Mouse (Mus musculus) midbrain, embryonic 16.5 days (tissue): ENCODE measurements at regions not wholly inside any gene's neighbourhood (a gene's known extent, or its start where the extent isn't known, plus 50 kb on each side); places are given as distances from the start of the nearest gene placed in this dataset.

ENCODE experiments used
- ATAC-seq: fragments of 200-750 bp; cut with Nextera tagmentation; 2 replicates; pipeline ENCODE4 v1.8.0; 2017; ENCODE audit warnings: moderate TSS enrichment
- H3K27ac ChIP-seq: fragments of 300-500 bp; sonication (generic); 2 replicates; pipeline ENCODE4 v1.5.1; 2014; ENCODE audit warnings: mild to moderate bottlenecking, low read length, mixed read lengths
- H3K27me3 ChIP-seq: fragments of 300-500 bp; sonication (generic); 2 replicates; pipeline ENCODE4 v1.6.1; 2014; ENCODE audit warnings: low read depth, low read length, mixed read lengths; ENCODE audit not compliant: control insufficient read depth, insufficient read depth
- H3K36me3 ChIP-seq: fragments of 300-500 bp; sonication (generic); 2 replicates; pipeline ENCODE4 v1.6.1; 2014; ENCODE audit warnings: mild to moderate bottlenecking, low read length, moderate library complexity, mixed read lengths; ENCODE audit not compliant: control insufficient read depth, insufficient read depth
- H3K4me1 ChIP-seq: fragments of 300-500 bp; sonication (generic); 2 replicates; pipeline ENCODE4 v1.6.1; 2014; ENCODE audit warnings: mild to moderate bottlenecking, low read length, mixed read lengths; ENCODE audit not compliant: control insufficient read depth, insufficient read depth
- H3K4me2 ChIP-seq: fragments of 300-500 bp; sonication (generic); 2 replicates; pipeline ENCODE4 v1.6.1; 2014; ENCODE audit warnings: mild to moderate bottlenecking, low read length, mixed read lengths
- H3K4me3 ChIP-seq: fragments of 300-500 bp; sonication (generic); 2 replicates; pipeline ENCODE4 v1.5.1; 2014; ENCODE audit warnings: low read depth, mild to moderate bottlenecking, low read length, moderate library complexity, mixed read lengths
- H3K9ac ChIP-seq: fragments of 300-500 bp; sonication (generic); 2 replicates; pipeline ENCODE4 v1.6.1; 2014; ENCODE audit warnings: low read depth, low read length, mixed read lengths
- H3K9me3 ChIP-seq: fragments of 300-500 bp; sonication (generic); replicated peaks from 2 replicates; pipeline ENCODE4 v1.6.1; 2014; ENCODE audit warnings: mild to moderate bottlenecking, low read length, mixed read lengths; ENCODE audit not compliant: control insufficient read depth, poor library complexity, severe bottlenecking
- WGBS: fragments of 180-500 bp; shearing (Covaris S2); extraction: QIAGEN DNeasy Blood & Tissue Kit; methylation state at CpG from one replicate; pipeline ENCODE4 v1.1.7; 2014; 5-methylcytosine and 5-hydroxymethylcytosine counted together

DNA sequence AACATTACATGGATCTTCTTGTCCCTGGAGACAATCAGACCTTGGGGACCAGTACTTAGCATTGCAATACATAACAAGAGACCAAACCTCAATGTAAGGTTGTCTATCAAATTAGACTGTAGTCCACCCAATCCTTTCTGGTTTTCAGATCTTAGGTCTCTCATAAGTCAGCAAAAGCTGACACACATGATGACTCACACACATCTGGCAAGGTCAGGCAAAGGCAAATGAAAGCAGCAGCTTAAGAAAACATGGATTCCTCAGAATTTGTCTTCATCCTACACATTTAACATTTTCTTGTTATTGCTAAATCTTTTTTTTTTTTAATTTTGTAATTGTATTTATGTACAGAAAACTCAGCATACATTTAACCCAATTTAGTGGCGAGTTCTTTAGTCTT, 52.0 kb downstream of the Gm11983 start:
- no peaks in the 10 kb centered on the region for H3K4me1 ChIP-seq
- no peaks in the 10 kb centered on the region for H3K27me3 ChIP-seq
- ATAC-seq = no peak
- no peak overlapping the region for H3K9ac ChIP-seq
- H3K4me2 ChIP-seq = no peak overlapping the region
- WGBS = 87% methylated on average over 1 of the region's 1 CpGs
- no peaks in the 10 kb centered on the region for H3K36me3 ChIP-seq
- H3K4me3 ChIP-seq = no peak overlapping the region
- no peak overlapping the region for H3K27ac ChIP-seq
- no peaks in the 10 kb centered on the region for H3K9me3 ChIP-seq

DNA sequence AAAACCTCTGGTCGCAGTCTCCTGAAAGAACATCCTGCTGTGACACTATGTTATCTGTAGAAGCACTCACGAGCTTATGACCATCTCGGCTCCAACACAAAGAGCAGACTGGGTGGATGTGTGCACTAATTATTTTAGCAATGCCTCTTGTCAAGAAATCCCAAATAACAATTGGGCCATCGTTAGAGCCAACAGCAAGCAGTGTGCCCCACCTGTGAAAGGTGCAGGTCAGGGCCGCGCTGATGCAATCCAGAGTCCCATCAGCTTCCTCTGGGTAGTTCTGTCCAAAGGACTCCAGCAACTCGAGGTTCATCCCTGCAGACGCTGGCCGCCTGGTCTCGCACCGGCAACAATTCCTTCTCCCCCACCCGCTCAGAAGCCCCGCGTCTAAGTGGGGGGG, 54.6 kb downstream of the Gm11983 start:
- Histone ChIP-seq H3K4me2 (no peak overlapping the region), H3K27me3 (no peaks in the 10 kb centered on the region), H3K9ac (no peak overlapping the region), H3K9me3 (no peaks in the 10 kb centered on the region), H3K27ac (no peak overlapping the region), H3K36me3 (no peaks in the 10 kb centered on the region), H3K4me1 (no peaks in the 10 kb centered on the region), H3K4me3 (no peak overlapping the region)
- no peak for ATAC-seq
- WGBS = 89% methylated on average over 14 of the region's 14 CpGs

DNA sequence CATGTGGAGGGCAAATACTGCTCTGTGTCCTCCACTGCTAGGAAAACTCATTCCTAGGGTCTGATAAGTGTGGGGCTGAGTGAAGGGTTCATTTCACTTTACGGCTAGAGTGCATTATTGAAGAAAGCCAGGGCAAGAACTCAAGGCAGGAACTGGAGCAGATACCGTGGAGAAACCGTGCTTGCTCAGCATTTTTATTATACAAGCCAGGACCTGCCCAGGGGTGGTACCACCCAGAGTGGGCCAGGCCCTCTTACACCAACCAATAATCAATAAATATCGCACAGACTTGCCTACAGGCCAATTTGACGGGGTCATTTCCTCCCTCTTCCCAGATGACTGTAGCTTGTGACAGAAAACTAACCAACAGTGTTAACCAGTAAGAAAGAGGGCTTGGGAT, 57.7 kb downstream of the Gm11983 start:
- Histone ChIP-seq H3K4me3 (no peak overlapping the region), H3K27me3 (no peaks in the 10 kb centered on the region), H3K36me3 (no peaks in the 10 kb centered on the region), H3K4me2 (no peak overlapping the region), H3K9me3 (no peaks in the 10 kb centered on the region), H3K4me1 (no peaks in the 10 kb centered on the region), H3K27ac (no peak overlapping the region), H3K9ac (no peak overlapping the region)
- 88% methylated on average over 5 of the region's 5 CpGs for WGBS
- no peak for ATAC-seq

DNA sequence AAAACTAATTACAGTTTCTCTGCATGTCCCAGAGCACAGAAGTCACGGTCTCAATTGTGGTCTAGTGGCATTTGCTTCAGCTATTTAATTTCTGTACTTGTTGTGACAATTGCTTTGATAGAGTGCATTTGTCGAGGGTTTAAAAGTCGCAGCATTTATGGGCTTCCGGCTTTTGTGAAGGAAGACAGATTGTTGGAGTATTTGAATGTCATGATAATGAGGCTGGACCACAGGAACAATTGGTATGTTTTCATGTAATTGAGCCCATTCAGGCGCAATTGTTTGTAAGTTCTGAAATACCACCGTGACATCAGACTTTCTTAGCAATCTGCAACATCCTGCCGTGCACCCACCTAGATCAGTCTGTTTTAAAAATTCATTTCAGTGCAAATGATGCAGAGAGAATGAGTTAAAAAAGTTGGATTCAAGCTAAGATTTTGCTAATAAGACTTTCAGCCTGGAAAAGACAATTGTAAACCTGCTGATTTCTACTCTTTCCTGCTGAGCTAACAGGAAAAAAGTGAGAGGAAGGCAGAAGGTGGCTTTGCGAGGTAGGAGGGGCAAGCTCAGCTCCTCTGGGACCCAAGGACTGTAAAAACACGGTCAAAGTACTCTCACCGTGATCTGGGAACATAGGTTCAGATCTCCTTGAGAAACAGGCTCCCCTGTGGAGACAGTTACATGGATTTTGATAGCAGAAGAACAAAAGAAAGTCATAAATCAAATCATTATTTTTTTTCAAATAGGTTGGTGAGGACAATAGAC, 58.7 kb downstream of the Gm11983 start:
- H3K9me3 ChIP-seq = no peaks in the 10 kb centered on the region
- no peaks in the 10 kb centered on the region for H3K36me3 ChIP-seq
- no peak overlapping the region for H3K27ac ChIP-seq
- H3K4me1 ChIP-seq = no peaks in the 10 kb centered on the region
- no peak for ATAC-seq
- WGBS = 20% methylated on average over 10 of the region's 10 CpGs
- H3K27me3 ChIP-seq = no peaks in the 10 kb centered on the region
- H3K9ac ChIP-seq = no peak overlapping the region
- no peak overlapping the region for H3K4me2 ChIP-seq
- no peak overlapping the region for H3K4me3 ChIP-seq

DNA sequence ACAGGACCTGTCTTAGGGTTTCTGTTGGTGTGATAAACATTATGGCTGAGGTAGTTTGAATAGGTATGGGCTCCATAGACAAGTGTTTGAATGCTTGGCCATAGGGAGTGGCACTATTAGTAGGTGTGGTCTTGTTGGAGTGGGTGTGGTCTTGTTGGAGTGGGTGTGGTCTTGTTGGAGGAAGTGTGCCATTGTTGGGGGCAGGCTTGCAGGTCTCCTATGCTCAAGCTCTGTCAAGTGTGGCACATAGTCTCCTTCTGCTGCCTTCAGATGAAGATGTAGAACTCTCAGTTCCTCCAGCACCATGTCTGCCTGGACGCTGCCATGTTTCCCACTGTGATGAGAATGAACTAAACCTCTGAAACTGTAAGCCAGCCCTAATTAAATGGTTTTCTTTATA, 59.9 kb downstream of the Gm11983 start:
- H3K4me1 ChIP-seq = no peaks in the 10 kb centered on the region
- H3K27me3 ChIP-seq = no peaks in the 10 kb centered on the region
- WGBS = 85% methylated on average over 1 of the region's 1 CpGs
- no peaks in the 10 kb centered on the region for H3K9me3 ChIP-seq
- no peak overlapping the region for H3K4me2 ChIP-seq
- no peak overlapping the region for H3K4me3 ChIP-seq
- H3K27ac ChIP-seq = no peak overlapping the region
- no peaks in the 10 kb centered on the region for H3K36me3 ChIP-seq
- no peak overlapping the region for H3K9ac ChIP-seq
- ATAC-seq = no peak

DNA sequence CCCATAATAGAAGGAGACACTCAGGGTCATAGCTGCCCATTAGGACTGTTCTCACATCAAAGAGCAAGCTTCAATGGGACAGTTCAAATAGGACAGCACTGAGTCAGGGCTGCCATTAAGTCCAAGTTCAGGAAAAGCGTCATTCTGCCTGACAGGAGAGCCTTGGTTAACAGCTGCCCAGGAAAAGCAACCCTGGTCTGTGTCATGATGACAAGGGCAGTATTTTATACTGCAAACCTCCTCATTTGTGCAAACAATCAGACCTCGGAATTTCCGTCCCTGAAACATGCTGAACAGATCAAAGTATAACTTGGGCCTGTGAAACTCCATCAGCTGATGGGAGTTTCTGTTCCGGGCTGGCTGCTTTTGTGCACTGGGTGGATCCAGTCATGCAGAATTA, 62.8 kb downstream of the Gm11983 start:
- no peaks in the 10 kb centered on the region for H3K4me1 ChIP-seq
- no peak overlapping the region for H3K9ac ChIP-seq
- H3K27me3 ChIP-seq = no peaks in the 10 kb centered on the region
- no peaks in the 10 kb centered on the region for H3K36me3 ChIP-seq
- ATAC-seq = peak; percentile 41; the same call in 1 of the 2 replicates
- H3K4me2 ChIP-seq = no peak overlapping the region
- 71% methylated on average over 4 of the region's 4 CpGs for WGBS
- no peak overlapping the region for H3K4me3 ChIP-seq
- H3K27ac ChIP-seq = no peak overlapping the region
- H3K9me3 ChIP-seq = no peaks in the 10 kb centered on the region

DNA sequence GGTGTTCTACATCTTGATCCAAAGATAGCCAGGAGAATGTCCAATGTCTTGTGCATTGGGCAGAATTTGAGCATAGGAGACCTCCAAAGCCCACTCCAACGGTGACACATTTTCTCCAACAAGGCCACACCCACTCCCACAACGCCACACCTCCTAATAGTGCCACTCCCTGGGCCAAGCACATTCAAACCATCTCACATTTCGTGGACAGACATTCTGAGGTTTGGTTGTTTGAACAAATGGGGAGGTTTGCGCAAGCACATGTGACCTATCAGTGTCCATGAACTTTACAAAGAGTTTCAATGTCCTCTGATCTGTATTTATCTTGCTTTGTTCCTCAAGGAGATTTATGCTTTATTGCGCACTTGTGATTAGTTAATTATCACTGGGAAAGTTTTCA, 63.5 kb downstream of the Gm11983 start:
- H3K9me3 ChIP-seq = no peaks in the 10 kb centered on the region
- no peak overlapping the region for H3K27ac ChIP-seq
- 92% methylated on average over 5 of the region's 5 CpGs for WGBS
- no peaks in the 10 kb centered on the region for H3K27me3 ChIP-seq
- H3K4me2 ChIP-seq = no peak overlapping the region
- H3K36me3 ChIP-seq = no peaks in the 10 kb centered on the region
- H3K4me3 ChIP-seq = no peak overlapping the region
- no peaks in the 10 kb centered on the region for H3K4me1 ChIP-seq
- no peak overlapping the region for H3K9ac ChIP-seq
- no peak for ATAC-seq

DNA sequence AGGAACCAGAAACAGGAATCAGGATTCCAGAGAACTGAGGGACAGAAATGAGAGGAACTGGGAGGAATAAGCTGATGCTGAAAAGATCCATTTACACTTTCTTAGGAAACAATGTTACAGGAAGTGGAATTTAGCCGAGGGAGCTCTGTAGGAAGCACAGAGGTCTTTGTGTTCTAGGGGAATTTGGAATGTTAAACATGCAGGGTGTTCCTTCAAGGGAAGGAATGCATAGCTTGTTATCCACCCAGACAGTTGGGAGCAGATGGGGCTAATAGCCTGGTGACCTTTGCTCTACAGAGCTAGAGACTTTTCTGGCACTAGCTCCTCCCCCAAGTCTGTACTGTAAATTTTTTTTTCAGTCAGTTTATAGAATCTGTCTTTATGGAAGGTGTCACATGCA, 64.1 kb downstream of the Gm11983 start:
- no peak overlapping the region for H3K27ac ChIP-seq
- H3K27me3 ChIP-seq = no peaks in the 10 kb centered on the region
- H3K4me3 ChIP-seq = no peak overlapping the region
- H3K36me3 ChIP-seq = no peaks in the 10 kb centered on the region
- H3K9me3 ChIP-seq = no peaks in the 10 kb centered on the region
- H3K4me1 ChIP-seq = no peaks in the 10 kb centered on the region
- no peak overlapping the region for H3K9ac ChIP-seq
- ATAC-seq = no peak
- H3K4me2 ChIP-seq = no peak overlapping the region
- WGBS = 14% methylated on average over 1 of the region's 1 CpGs

DNA sequence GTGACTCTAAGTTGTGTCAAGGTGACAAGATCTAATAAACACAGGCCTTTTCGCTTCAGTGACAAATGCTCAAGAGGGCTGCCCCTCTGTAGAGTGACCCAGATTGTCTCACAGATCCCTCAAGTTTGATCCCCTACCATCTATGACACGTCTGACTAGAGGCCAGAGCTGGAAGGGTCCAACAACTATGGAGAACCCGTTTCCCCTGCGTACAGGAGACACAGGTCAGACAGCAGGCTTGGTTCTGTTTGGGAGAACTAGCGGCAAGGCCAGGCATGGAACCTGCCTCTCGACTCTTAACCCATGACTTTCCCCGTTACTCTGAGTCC, 68.1 kb downstream of the Gm11983 start:
- WGBS = 82% methylated on average over 7 of the region's 7 CpGs
- Histone ChIP-seq H3K4me3 (no peak overlapping the region), H3K9ac (no peak overlapping the region), H3K4me1 (no peaks in the 10 kb centered on the region), H3K27ac (no peak overlapping the region), H3K4me2 (no peak overlapping the region), H3K36me3 (no peaks in the 10 kb centered on the region), H3K27me3 (no peaks in the 10 kb centered on the region), H3K9me3 (no peaks in the 10 kb centered on the region)
- 0 out of 2 replicates have a peak, but pooled peaks have one; percentile 4 for ATAC-seq
